Mouse (Mus musculus) bone marrow, adult 2 months (tissue): ENCODE results near the gene Cybc1.

ENCODE experiments used
- CTCF ChIP-seq: fragments of 200-500 bp; IDR thresholded peaks from 2 replicates; pipeline ENCODE4 v1.5.1; 2011; ENCODE audit warnings: low read length, control low read depth; ENCODE audit not compliant: control insufficient read depth, insufficient read depth
- POLR2A ChIP-seq: fragments of 200-500 bp; IDR thresholded peaks from 2 replicates; pipeline ENCODE4 v1.6.1; 2011; ENCODE audit warnings: low read depth, mild to moderate bottlenecking, control low read depth, low read length, borderline replicate concordance; ENCODE audit not compliant: control insufficient read depth

DNA sequence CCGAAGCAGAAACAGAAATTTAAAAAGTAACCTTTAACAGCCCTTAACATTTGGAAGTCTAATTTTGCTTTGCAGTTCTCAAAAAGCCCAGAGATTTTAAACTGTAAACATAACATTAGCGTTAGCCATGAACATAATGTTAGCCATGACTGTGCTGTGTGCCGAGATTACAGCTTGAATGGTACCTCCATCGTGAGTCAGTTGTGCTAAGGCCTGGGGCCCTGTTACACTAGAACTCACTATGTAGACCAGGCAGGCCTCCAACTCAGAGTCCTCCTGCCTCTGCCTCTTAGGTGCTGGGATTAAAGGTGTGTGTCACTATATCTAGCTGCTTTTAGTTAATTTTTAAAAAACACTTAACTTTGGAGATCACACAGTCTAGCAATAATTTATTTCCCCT, 2.1 kb upstream of the Cybc1 start:
- no peak for TF ChIP-seq CTCF
- TF ChIP-seq POLR2A, result no peak
